Mouse (Mus musculus) thymus, adult 2 months (tissue): ENCODE measurements around the gene Fgf15.

ENCODE experiments used
- CTCF ChIP-seq: fragments of 200-500 bp; IDR thresholded peaks from 2 replicates; pipeline ENCODE4 v1.5.1; 2012; ENCODE audit warnings: mild to moderate bottlenecking, control low read depth, low read length, moderate library complexity, borderline replicate concordance; ENCODE audit not compliant: control insufficient read depth, poor library complexity, insufficient read depth; ENCODE audit errors: extremely low read depth
- POLR2A ChIP-seq: fragments of 200-500 bp; IDR thresholded peaks from 2 replicates; pipeline ENCODE4 v1.6.1; 2012; ENCODE audit warnings: mild to moderate bottlenecking, low read length, control low read depth, moderate library complexity; ENCODE audit not compliant: control insufficient read depth, poor library complexity, insufficient read depth; ENCODE audit errors: extremely low read depth

GRCm38 (mm10) chr7:144854966-144855365 is 41.4 kb upstream of the Fgf15 start:
- no peak for TF ChIP-seq CTCF
- TF ChIP-seq POLR2A, result no peak
